Mouse (Mus musculus) stomach, postnatal 0 days (tissue): ENCODE data around the gene Utf1. TPM values are rescaled to one million over a fixed set of nuclear protein-coding genes. Genes with fewer than 3 reads are reported as not detected.

Source experiments
- ATAC-seq: fragments of 200-750 bp; cut with Nextera tagmentation; 2 replicates; pipeline ENCODE4 v1.8.0; 2017; ENCODE audit not compliant: low FRiP score, low TSS enrichment
- DNase-seq: peaks from one replicate; pipeline ENCODE4 v3.0.0-alpha.2; 2016; ENCODE audit warnings: low spot score
- H3K27ac ChIP-seq: fragments of 300-500 bp; sonication (generic); replicated peaks from 2 replicates; pipeline ENCODE4 v1.5.1; 2014; ENCODE audit warnings: mild to moderate bottlenecking, control low read depth
- H3K27me3 ChIP-seq: fragments of 300-500 bp; sonication (generic); 2 replicates; pipeline ENCODE4 v1.6.1; 2014; ENCODE audit warnings: low read length; ENCODE audit not compliant: control insufficient read depth, insufficient read depth
- H3K36me3 ChIP-seq: fragments of 300-500 bp; sonication (generic); 2 replicates; pipeline ENCODE4 v1.6.1; 2014; ENCODE audit warnings: low read length, mixed read lengths; ENCODE audit not compliant: control insufficient read depth, insufficient read depth
- H3K4me1 ChIP-seq: fragments of 300-500 bp; sonication (generic); replicated peaks from 2 replicates; pipeline ENCODE4 v1.6.1; 2014; ENCODE audit warnings: antibody characterized with exemption; ENCODE audit not compliant: control insufficient read depth, insufficient read depth
- H3K4me2 ChIP-seq: fragments of 300-500 bp; sonication (generic); replicated peaks from 2 replicates; pipeline ENCODE4 v1.6.1; 2014; ENCODE audit warnings: low read depth, mild to moderate bottlenecking, control low read depth, moderate library complexity
- H3K4me3 ChIP-seq: fragments of 300-500 bp; sonication (generic); 2 replicates; pipeline ENCODE4 v1.5.1; 2014; ENCODE audit warnings: low read depth, low read length, control low read depth
- H3K9ac ChIP-seq: fragments of 300-500 bp; sonication (generic); 2 replicates; pipeline ENCODE4 v1.6.1; 2014; ENCODE audit warnings: mild to moderate bottlenecking, low read length, control low read depth, mixed read lengths
- H3K9me3 ChIP-seq: fragments of 300-500 bp; sonication (generic); 2 replicates; pipeline ENCODE4 v1.6.1; 2016; ENCODE audit warnings: low read length; ENCODE audit not compliant: control insufficient read depth
- CTCF ChIP-seq: IDR thresholded peaks from 2 replicates; pipeline ENCODE4 v1.5.1; 2016; ENCODE audit warnings: antibody characterized with exemption, low read depth, mild to moderate bottlenecking, moderate library complexity
- EP300 ChIP-seq: optimal IDR thresholded peaks from 2 replicates; pipeline ENCODE3; 2016; ENCODE audit warnings: antibody characterized with exemption
- WGBS: fragments of 180-500 bp; shearing (Covaris S2); extraction: QIAGEN DNeasy Blood & Tissue Kit; methylation state at CpG from one replicate; pipeline ENCODE4 v1.1.7; 2014; 5-methylcytosine and 5-hydroxymethylcytosine counted together
- polyA plus RNA-seq: library from polyadenylated mRNA; unstranded; fragments of >200 nt; fragmentation: Nextera tagmentation; extraction: Ambion mirVana; gene quantifications from 2 replicates; pipeline ENCODE4 v1.2.1, GENCODE M21; 2015

The Utf1 gene
- polyA plus RNA-seq, 1 experiment from 2014 or later: not detected

GRCm38 (mm10) chr7:139908176-139908575 lies 35.4 kb upstream of the Utf1 start:
- ATAC-seq (no peak), DNase-seq (no peak)
- Histone ChIP-seq H3K9ac (no peak overlapping the region), H3K4me3 (no peak overlapping the region), H3K4me1 (no peaks in the 10 kb centered on the region), H3K4me2 (no peak overlapping the region), H3K36me3 (no peaks in the 10 kb centered on the region), H3K27ac (no peak overlapping the region), H3K27me3 (no peaks in the 10 kb centered on the region), H3K9me3 (no peaks in the 10 kb centered on the region)
- WGBS: 46% methylated on average over 5 of the region's 5 CpGs
- TF ChIP-seq EP300: no peak
- TF ChIP-seq CTCF: no peak

GRCm38 (mm10) chr7:139909469-139909868 lies 34.1 kb upstream of the Utf1 start:
- TF ChIP-seq EP300 (no peak), CTCF (no peak)
- 50% methylated on average over 6 of the region's 6 CpGs for WGBS
- no peak for DNase-seq
- Histone ChIP-seq H3K4me1 (no peaks in the 10 kb centered on the region), H3K9me3 (no peaks in the 10 kb centered on the region), H3K4me2 (no peak overlapping the region), H3K9ac (no peak overlapping the region), H3K27me3 (no peaks in the 10 kb centered on the region), H3K4me3 (no peak overlapping the region), H3K27ac (no peak overlapping the region), H3K36me3 (no peaks in the 10 kb centered on the region)
- no peak for ATAC-seq

- Histone ChIP-seq H3K9ac (no peak overlapping the region), H3K4me1 (no peaks in the 10 kb centered on the region), H3K27me3 (no peaks in the 10 kb centered on the region), H3K4me2 (no peak overlapping the region), H3K36me3 (no peaks in the 10 kb centered on the region), H3K4me3 (no peak overlapping the region), H3K9me3 (no peaks in the 10 kb centered on the region), H3K27ac (no peak overlapping the region)
- DNase-seq: no peak
- WGBS: 58% methylated on average over 11 of the region's 11 CpGs
- no peak for ATAC-seq
- no peak for TF ChIP-seq CTCF
- TF ChIP-seq EP300: no peak
Measured at GRCm38 (mm10) chr7:139910204-139910835, 33.3 kb upstream of the Utf1 start.

- Histone ChIP-seq H3K4me3 (peak overlapping the region; percentile 27), H3K9me3 (no peaks in the 10 kb centered on the region), H3K4me1 (no peaks in the 10 kb centered on the region), H3K27ac (no peak overlapping the region), H3K4me2 (peak overlapping the region; percentile 46), H3K9ac (no peak overlapping the region), H3K36me3 (no peaks in the 10 kb centered on the region), H3K27me3 (no peaks in the 10 kb centered on the region; the same call in 1 of the 2 replicates)
- no peak for TF ChIP-seq EP300
- TF ChIP-seq CTCF: no peak
- 11% methylated on average over 29 of the region's 29 CpGs for WGBS
- ATAC-seq: peak; percentile 66
- DNase-seq: peak; percentile 56
Measured at GRCm38 (mm10) chr7:139914141-139915047, 29.2 kb upstream of the Utf1 start.

- TF ChIP-seq EP300 (no peak), CTCF (no peak)
- ATAC-seq (no peak), DNase-seq (no peak)
- Histone ChIP-seq H3K9me3 (no peaks in the 10 kb centered on the region), H3K4me3 (no peak overlapping the region), H3K27me3 (no peaks in the 10 kb centered on the region; the same call in 1 of the 2 replicates), H3K9ac (no peak overlapping the region), H3K36me3 (no peaks in the 10 kb centered on the region), H3K27ac (no peak overlapping the region), H3K4me2 (no peak overlapping the region), H3K4me1 (no peaks in the 10 kb centered on the region)
- 6% methylated on average over 14 of the region's 14 CpGs for WGBS
Measured at GRCm38 (mm10) chr7:139915646-139916257, 27.8 kb upstream of the Utf1 start.

- ATAC-seq (no peak), DNase-seq (no peak)
- Histone ChIP-seq H3K27ac (no peak overlapping the region), H3K9ac (no peak overlapping the region), H3K4me1 (no peaks in the 10 kb centered on the region), H3K4me2 (no peak overlapping the region), H3K9me3 (no peaks in the 10 kb centered on the region), H3K27me3 (no peaks in the 10 kb centered on the region; the same call in 1 of the 2 replicates), H3K4me3 (no peak overlapping the region), H3K36me3 (no peaks in the 10 kb centered on the region)
- 6% methylated on average over 1 of the region's 1 CpGs for WGBS
- TF ChIP-seq CTCF (peak; percentile 57), EP300 (no peak)
Measured at GRCm38 (mm10) chr7:139916345-139916744, 27.2 kb upstream of the Utf1 start.
